28 mouse cellular contexts compared by ENCODE assay signal in genomic region chr1:38006741-38007140, GRCm38 (mm10). TPM values are rescaled to one million over a fixed set of nuclear protein-coding genes. Genes with fewer than 3 reads are reported as not detected.
DNase-seq lines count a peak whose midpoint lies in the region; ATAC-seq and TF ChIP-seq lines count a peak whose summit lies in the region.
"Had no signal": no experiment of that assay in that cellular context is flagged by ENCODE, and none has a peak within 500 bp of the region (broad histone marks: within the 10 kb centered on the region; RNA-seq: fewer than 3 reads in every experiment).

No protein-coding gene starts in this region.

- WGBS in liver, embryonic 12.5 days (ENCODE audit: insufficient replicate concordance): 72% methylated on average over 3 of the region's 3 CpGs

- no peaks in the 10 kb centered on the region for H3K9me3 ChIP-seq in MEL (replicated peaks; ENCODE audit: insufficient read depth, low read length)
- H3K9me3 ChIP-seq in liver, embryonic 12.5 days (replicated peaks): no peaks in the 10 kb centered on the region
- H3K9me3 ChIP-seq: embryonic facial prominence, embryonic 15.5 days; forebrain, embryonic 10.5 days; heart, embryonic 13.5 days; hindbrain, embryonic 10.5 days; intestine, embryonic 15.5 days had no signal

- TF ChIP-seq RAD21 in MEL (IDR thresholded peaks at IDR 0.05; ENCODE audit: low read depth, low read length): no peak

- no peak for TF ChIP-seq EP300 in MEL (IDR thresholded peaks at IDR 0.05; ENCODE audit: low read depth in 1 of 2, low read length in 2 of 2)

- no peak overlapping the region for H3K27ac ChIP-seq in MEL (ENCODE audit: control insufficient read depth, low read depth, low read length)
- peak overlapping the region; percentile 68 for H3K27ac ChIP-seq in liver, embryonic 12.5 days
- H3K27ac ChIP-seq: embryonic facial prominence, embryonic 15.5 days; forebrain, embryonic 10.5 days; gastrocnemius, adult 2 months; heart, embryonic 13.5 days; hindbrain, embryonic 10.5 days; hindbrain, embryonic 14.5 days; intestine, embryonic 15.5 days had no signal

- H3K36me3 ChIP-seq in MEL (ENCODE audit: control insufficient read depth in 1 of 2, insufficient read depth in 2 of 2, low read length in 2 of 2): peaks cover 7 to 53% of the 10 kb centered on the region in 2 experiments
- H3K36me3 ChIP-seq in liver, embryonic 12.5 days: peaks cover 4% of the 10 kb centered on the region; the same call in 1 of the 2 replicates
- H3K36me3 ChIP-seq: embryonic facial prominence, embryonic 15.5 days; heart, embryonic 13.5 days; hindbrain, embryonic 10.5 days; intestine, embryonic 15.5 days had no signal

- peak overlapping the region; percentile 0; the same call in 1 of the 2 replicates for H3K4me2 ChIP-seq in liver, embryonic 12.5 days
- H3K4me2 ChIP-seq: embryonic facial prominence, embryonic 15.5 days; heart, embryonic 13.5 days; hindbrain, embryonic 14.5 days; intestine, embryonic 15.5 days had no signal

- TF ChIP-seq CTCF in MEL (IDR thresholded peaks at IDR 0.05 in 2 of 3, conservative IDR thresholded peaks at IDR 0.05 in 1 of 3; ENCODE audit: control insufficient read depth in 1 of 3, insufficient read depth in 1 of 3, low read depth in 2 of 3, low read length in 3 of 3, poor library complexity in 1 of 3, severe bottlenecking in 1 of 3): no peak

- no peak overlapping the region for H3K9ac ChIP-seq in MEL (ENCODE audit: control insufficient read depth, low read depth, low read length, poor library complexity, severe bottlenecking)
- H3K9ac ChIP-seq in liver, embryonic 12.5 days: peak overlapping the region; percentile 35; the same call in 1 of the 2 replicates
- H3K9ac ChIP-seq: embryonic facial prominence, embryonic 15.5 days; heart, embryonic 13.5 days; hindbrain, embryonic 14.5 days; intestine, embryonic 15.5 days had no signal

- ATAC-seq in liver, embryonic 12.5 days: no peak
- ATAC-seq: forebrain, embryonic 14.5 days; intestine, embryonic 15.5 days had no signal

- H3K4me3 ChIP-seq in MEL (ENCODE audit: control insufficient read depth in 1 of 2, insufficient read depth in 1 of 2, low read depth in 2 of 2, low read length in 2 of 2): no peak overlapping the region
- H3K4me3 ChIP-seq in liver, embryonic 12.5 days: no peak overlapping the region
- H3K4me3 ChIP-seq: embryonic facial prominence, embryonic 15.5 days; erythroblast, embryonic 14.5 days; forebrain, embryonic 10.5 days; gastrocnemius, adult 2 months; heart, embryonic 13.5 days; hindbrain, embryonic 10.5 days; intestine, embryonic 15.5 days had no signal

- peaks cover 23 to 34% of the 10 kb centered on the region in 2 experiments for H3K4me1 ChIP-seq in MEL (ENCODE audit: control insufficient read depth in 1 of 2, insufficient read depth in 2 of 2, low read length in 2 of 2)
- peaks cover 91% of the 10 kb centered on the region for H3K4me1 ChIP-seq in liver, embryonic 12.5 days
- H3K4me1 ChIP-seq: embryonic facial prominence, embryonic 15.5 days; forebrain, embryonic 10.5 days; hindbrain, embryonic 10.5 days; intestine, embryonic 15.5 days had no signal

- H3K27me3 ChIP-seq in MEL (ENCODE audit: control insufficient read depth in 1 of 2, insufficient read depth in 2 of 2, low read length in 2 of 2): no peaks in the 10 kb centered on the region
- H3K27me3 ChIP-seq in liver, embryonic 12.5 days (replicated peaks): no peaks in the 10 kb centered on the region
- H3K27me3 ChIP-seq: embryonic facial prominence, embryonic 15.5 days; heart, embryonic 13.5 days; intestine, embryonic 15.5 days had no signal

- no peak for TF ChIP-seq POLR2A in MEL (IDR thresholded peaks at IDR 0.05; ENCODE audit: control insufficient read depth in 1 of 2, insufficient read depth in 1 of 2, low read depth in 1 of 2, low read length in 2 of 2, poor library complexity in 1 of 2)

- H3K79me2 ChIP-seq in MEL (ENCODE audit: control insufficient read depth, insufficient read depth, low read length, poor library complexity): peaks cover 76% of the 10 kb centered on the region

- DNase-seq in adrenal gland, adult 2 months: peak; percentile 72
- DNase-seq in adrenal gland, adult 18-20 months (ENCODE audit: low spot score in 2 of 2): no peak
- DNase-seq in MEL (ENCODE audit: low read depth, low spot score): no peak
- peak; percentile 44 for DNase-seq in adrenal gland, postnatal 10 days
- DNase-seq in right cerebral cortex, postnatal 36 days (ENCODE audit: low spot score in 2 of 2): no peak
- DNase-seq in urinary bladder, postnatal 25 days (ENCODE audit: low spot score): no peak
- no peak for DNase-seq in layer of hippocampus, adult 11-12 months (ENCODE audit: low spot score)
- DNase-seq: cerebellum, adult 11 months; cerebellum, adult 8-10 months; cerebellum, postnatal 14 days; embryo, embryonic 11 days; gastrocnemius, adult 2 months; gastrocnemius, postnatal 25 days had no signal

TF ChIP-seq in MEL, 35 proteins besides CTCF, POLR2A, EP300 and RAD21:
- peak; percentile 18; the same call in 1 of the 2 replicates for TF ChIP-seq USF1 (IDR thresholded peaks at IDR 0.05; ENCODE audit: low read depth, low read length)
- TF ChIP-seq TBP (IDR thresholded peaks at IDR 0.05; ENCODE audit: low read depth, low read length): no peak
- TF ChIP-seq USF2 (IDR thresholded peaks at IDR 0.05; ENCODE audit: borderline replicate concordance in 1 of 2, insufficient read depth in 1 of 2, low read depth in 1 of 2, low read length in 2 of 2): no peak
- TF ChIP-seq CHD1 (IDR thresholded peaks at IDR 0.05; ENCODE audit: low read depth, low read length): no peak
- TF ChIP-seq POLR2AphosphoS5 (IDR thresholded peaks at IDR 0.05; ENCODE audit: borderline replicate concordance, low read depth, low read length): no peak

RNA-seq across cellular contexts. Expression of gene Eif5b, which starts 8.9 kb away (rescaled TPM):
- 10 to 100 TPM; 43.0 to 48.3 TPM for total RNA-seq in adrenal gland, adult 2 months (2021)
- polyA plus RNA-seq in adrenal gland, adult 2 months (2012; rRNA removed): 1.1 and 1.5 TPM in 2 replicates
- 10 to 100 TPM; 47.2 to 47.8 TPM for total RNA-seq in adrenal gland, adult 18-20 months (2021)
- 24.2 and 30.3 TPM in 2 replicates for total RNA-seq in MEL (2012; rRNA removed)
- polyA plus RNA-seq in MEL (2012; ENCODE audit: insufficient read depth in 1 of 2, insufficient read length in 2 of 2, low read depth in 1 of 2, low replicate concordance in 2 of 2, missing spikeins in 1 of 2): 100 to 1,000 TPM in 1 of 2 experiments, 10 to 100 TPM in 1; 67.2 to 186 TPM
- 10 to 100 TPM; 35.5 to 38.2 TPM for total RNA-seq in adrenal gland, postnatal 10 days (2021)
- 28.5 and 28.8 TPM in 2 replicates for polyA plus RNA-seq in liver, embryonic 12.5 days (2016; fragmentation: Nextera tagmentation; extraction: Ambion mirVana)

RNA-seq across cellular contexts. Expression of gene Txndc9, which starts 9.0 kb away (rescaled TPM):
- 10 to 100 TPM; 67.1 to 84.1 TPM for total RNA-seq in adrenal gland, adult 2 months (2021)
- polyA plus RNA-seq in adrenal gland, adult 2 months (2012; rRNA removed): 2.3 and 2.8 TPM in 2 replicates
- 10 to 100 TPM; 71.7 to 77.9 TPM for total RNA-seq in adrenal gland, adult 18-20 months (2021)
- total RNA-seq in MEL (2012; rRNA removed): 59.5 and 65.5 TPM in 2 replicates
- polyA plus RNA-seq in MEL (2012; ENCODE audit: insufficient read depth in 1 of 2, insufficient read length in 2 of 2, low read depth in 1 of 2, low replicate concordance in 2 of 2, missing spikeins in 1 of 2): 100 to 1,000 TPM in 1 of 2 experiments, 10 to 100 TPM in 1; 74.6 to 102 TPM
- total RNA-seq in adrenal gland, postnatal 10 days (2021): 10 to 100 TPM; 71.0 to 72.7 TPM
- polyA plus RNA-seq in liver, embryonic 12.5 days (2016; fragmentation: Nextera tagmentation; extraction: Ambion mirVana): 82.7 and 86.3 TPM in 2 replicates

RNA-seq across cellular contexts. Expression of gene Lyg1, which starts 49.2 kb away (rescaled TPM):
- not detected for total RNA-seq in adrenal gland, adult 2 months (2021)
- polyA plus RNA-seq in adrenal gland, adult 2 months (2012; rRNA removed): not detected in 2 replicates
- not detected for total RNA-seq in adrenal gland, adult 18-20 months (2021)
- total RNA-seq in MEL (2012; rRNA removed): not detected in 2 replicates
- polyA plus RNA-seq in MEL (2012; ENCODE audit: insufficient read depth in 1 of 2, insufficient read length in 2 of 2, low read depth in 1 of 2, low replicate concordance in 2 of 2, missing spikeins in 1 of 2): not detected
- not detected for total RNA-seq in adrenal gland, postnatal 10 days (2021)
- not detected in 2 replicates for polyA plus RNA-seq in liver, embryonic 12.5 days (2016; fragmentation: Nextera tagmentation; extraction: Ambion mirVana)
- total RNA-seq: common myeloid progenitor, adult 5-6 weeks; gastrocnemius, adult 2 months; gastrocnemius, postnatal 25 days; granulocyte monocyte progenitor cell, adult 5-6 weeks had no signal
- polyA plus RNA-seq: brain, embryonic 14.5 days; C2C12; embryonic facial prominence, embryonic 11.5 days; embryonic facial prominence, embryonic 15.5 days; erythroblast, embryonic 14.5 days; forebrain, embryonic 10.5 days; forebrain, embryonic 14.5 days; heart, embryonic 13.5 days; heart, postnatal 0 days; hindbrain, embryonic 10.5 days; hindbrain, embryonic 14.5 days; intestine, embryonic 15.5 days had no signal

Comparison
In these comparisons a context has a peak if more than half of its experiments do, and no peak if none do; other contexts are left out.
1. DNase-seq: peak in adrenal gland, adult 2 months (single experiment) and adrenal gland, postnatal 10 days (single experiment); none in adrenal gland, adult 18-20 months (0 of 2), MEL (single experiment), right cerebral cortex, postnatal 36 days (0 of 2), urinary bladder, postnatal 25 days (single experiment) and layer of hippocampus, adult 11-12 months (single experiment).